Mouse (Mus musculus) lung, postnatal 25 days (tissue): ENCODE results near the gene Tas2r135.

Experiments
- DNase-seq: peaks from one replicate; pipeline ENCODE4 v3.0.0; 2022; ENCODE audit warnings: low spot score

Tas2r135 gene

GRCm38 (mm10) chr6:42433554-42433953, 28.3 kb downstream of the Tas2r135 start:
- DNase-seq, result no peak

- DNase-seq, result no peak
Measured at GRCm38 (mm10) chr6:42434446-42434845, 29.2 kb downstream of the Tas2r135 start, which contains the start of gene Tas2r126. Gene Tas2r126 (plus strand): TSS chr6:42434535.

GRCm38 (mm10) chr6:42435490-42435889, 30.3 kb downstream of the Tas2r135 start:
- DNase-seq, result no peak

- no peak for DNase-seq
Measured at GRCm38 (mm10) chr6:42441395-42441794, 36.2 kb downstream of the Tas2r135 start.

- no peak for DNase-seq
Measured at GRCm38 (mm10) chr6:42444491-42444890, 39.3 kb downstream of the Tas2r135 start.

- no peak for DNase-seq
Measured at GRCm38 (mm10) chr6:42447381-42447780, 42.1 kb downstream of the Tas2r135 start.
